Mouse (Mus musculus): ENCODE results near the gene 1700008P02Rik. TPM values are rescaled to one million over a fixed set of nuclear protein-coding genes. Genes with fewer than 3 reads are reported as not detected.
"Not testable (repeated sequence)": the region's sequence is repeated elsewhere in the genome, so short reads cannot be mapped to it uniquely, and the experiment has no call there.

Gene 1700008P02Rik
- polyA plus RNA-seq (2016; fragmentation: Nextera tagmentation; extraction: Ambion mirVana), result not detected in 2 replicates

DNA sequence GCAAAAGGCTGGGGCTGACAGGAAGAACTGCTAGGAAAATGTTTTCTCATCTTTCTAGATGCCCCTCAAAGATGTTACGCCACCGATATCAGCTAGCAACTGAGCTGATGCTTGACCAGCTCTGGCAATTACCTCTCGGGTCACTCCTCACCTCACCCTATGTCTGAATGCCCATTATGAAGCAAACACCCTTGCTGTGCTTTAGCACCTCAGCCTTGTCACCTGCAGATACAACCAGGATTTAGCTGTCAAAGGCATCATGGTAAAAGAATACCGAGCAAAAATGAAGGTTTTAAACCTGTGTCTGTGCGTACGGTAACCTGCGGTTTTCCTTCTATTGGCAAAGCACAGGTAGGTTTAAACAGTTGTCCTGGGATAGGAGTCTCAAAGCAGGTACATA lies at the start of gene 1700008P02Rik:
Gene 1700008P02Rik, minus strand, starts transcription at position 101 of the 400 bp plus-strand sequence.
- no peak within 1 kb of the TSS for H3K9ac ChIP-seq (replicated peaks)
- no peak within 1 kb of the TSS for H3K4me2 ChIP-seq
- no peak for ATAC-seq (ENCODE audit: insufficient number of reproducible peaks, insufficient read depth, low FRiP score, low TSS enrichment, low read depth)
- no peaks in the 10 kb centered on the region for H3K27me3 ChIP-seq
- no peaks in the 10 kb centered on the region for H3K9me3 ChIP-seq
- WGBS, result 96% methylated on average over 7 of the region's 7 CpGs
- H3K4me1 ChIP-seq (replicated peaks), result no peaks in the 10 kb centered on the region
- no peak within 1 kb of the TSS for H3K27ac ChIP-seq
- no peak within 1 kb of the TSS for H3K4me3 ChIP-seq (replicated peaks)
- H3K36me3 ChIP-seq, result no peaks in the 10 kb centered on the region

DNA sequence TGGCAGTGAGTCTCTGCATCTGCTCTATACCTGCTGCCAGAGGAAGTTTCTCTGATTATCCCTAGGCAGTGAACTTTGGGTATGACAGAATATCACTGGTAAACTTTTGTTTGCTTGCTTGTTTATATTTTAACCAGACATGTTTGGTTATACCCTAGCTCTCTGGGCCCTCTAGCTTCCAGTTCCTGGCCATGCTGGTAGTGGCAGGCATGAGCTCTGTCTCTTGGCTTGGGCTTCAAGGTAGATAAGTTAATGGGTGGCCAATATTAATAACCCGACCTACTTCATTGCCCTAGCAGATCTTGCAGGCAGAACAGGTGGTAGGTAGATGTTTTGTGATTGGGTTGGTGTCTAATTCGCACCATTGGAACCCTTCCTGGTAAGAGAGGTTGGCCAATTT lies 29.2 kb upstream of the 1700008P02Rik start:
- Histone ChIP-seq H3K27ac (no peak overlapping the region), H3K9ac (replicated peaks) (no peak overlapping the region), H3K4me2 (no peak overlapping the region), H3K4me3 (replicated peaks) (no peak overlapping the region), H3K27me3 (no peaks in the 10 kb centered on the region), H3K9me3 (no peaks in the 10 kb centered on the region), H3K4me1 (replicated peaks) (no peaks in the 10 kb centered on the region), H3K36me3 (no peaks in the 10 kb centered on the region)
- 87% methylated on average over 2 of the region's 2 CpGs for WGBS
- ATAC-seq (ENCODE audit: insufficient number of reproducible peaks, insufficient read depth, low FRiP score, low TSS enrichment, low read depth), result no peak

DNA sequence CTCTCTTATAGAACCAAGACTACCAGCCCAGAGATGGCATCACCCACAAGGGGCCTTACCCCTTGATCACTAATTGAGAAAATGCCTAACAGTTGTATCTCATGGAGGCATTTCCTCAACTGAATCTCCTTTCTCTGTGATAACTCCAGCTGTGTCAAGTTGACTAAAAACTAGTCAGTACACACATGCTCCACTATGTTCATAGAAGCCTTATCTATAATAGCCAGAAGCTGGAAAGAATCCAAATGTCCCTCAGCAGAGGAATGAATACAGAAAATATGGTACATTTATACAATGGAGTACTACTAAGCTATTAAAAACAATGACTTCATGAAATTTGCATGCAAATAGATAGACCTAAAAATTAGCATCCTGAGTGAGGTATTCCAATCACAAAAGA lies 17.9 kb upstream of the 1700008P02Rik start:
- H3K4me3 ChIP-seq (replicated peaks); H3K9me3 ChIP-seq; H3K4me1 ChIP-seq (replicated peaks); H3K27ac ChIP-seq; H3K27me3 ChIP-seq; H3K36me3 ChIP-seq; ATAC-seq (ENCODE audit: insufficient number of reproducible peaks, insufficient read depth, low FRiP score, low TSS enrichment, low read depth); H3K9ac ChIP-seq (replicated peaks); H3K4me2 ChIP-seq: not testable (repeated sequence)

DNA sequence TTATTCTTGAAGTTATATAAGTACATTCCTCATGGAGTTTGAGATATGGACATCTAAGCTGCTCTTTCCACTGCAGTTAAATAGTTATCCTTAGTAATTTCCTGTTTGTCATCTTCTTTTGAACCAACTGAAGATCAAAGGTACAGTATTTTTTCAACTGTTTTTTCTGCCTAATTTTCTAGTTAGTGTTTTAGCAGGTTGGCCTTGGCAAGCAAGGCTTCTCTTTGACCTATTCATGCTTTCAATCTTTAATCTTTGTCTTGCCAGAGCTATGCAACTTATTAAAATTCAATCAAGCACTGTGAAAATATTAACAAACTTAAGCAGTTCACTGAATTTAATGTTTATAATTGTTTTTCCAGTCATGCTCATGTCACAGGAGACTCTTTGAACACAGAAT lies 14.0 kb upstream of the 1700008P02Rik start:
- no peak for ATAC-seq (ENCODE audit: insufficient number of reproducible peaks, insufficient read depth, low FRiP score, low TSS enrichment, low read depth)
- H3K27ac ChIP-seq, result no peak overlapping the region

DNA sequence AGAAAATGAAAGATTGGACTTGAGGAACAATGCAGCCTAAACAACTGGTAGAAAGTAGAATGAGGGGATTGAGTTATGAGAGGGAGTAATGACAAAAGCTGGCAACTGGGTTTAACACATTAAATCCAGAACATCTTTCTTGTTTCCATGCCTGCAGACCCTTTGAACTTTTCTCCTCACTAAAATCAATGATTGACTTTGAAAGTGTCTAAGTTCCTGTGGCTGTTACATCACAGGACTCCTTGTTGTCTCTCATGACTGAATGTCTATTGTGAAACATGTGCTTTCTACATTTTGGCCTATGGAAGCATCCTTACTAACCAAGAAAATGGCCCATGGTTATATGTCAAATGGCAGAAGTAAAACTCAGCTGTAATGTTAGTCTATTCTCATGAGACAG lies 2.4 kb downstream of the 1700008P02Rik start:
- no peak overlapping the region for H3K9ac ChIP-seq (replicated peaks)
- no peak overlapping the region for H3K4me3 ChIP-seq (replicated peaks)
- no peaks in the 10 kb centered on the region for H3K9me3 ChIP-seq
- H3K4me1 ChIP-seq (replicated peaks), result no peaks in the 10 kb centered on the region
- H3K36me3 ChIP-seq, result no peaks in the 10 kb centered on the region
- no peaks in the 10 kb centered on the region for H3K27me3 ChIP-seq
- no peak overlapping the region for H3K4me2 ChIP-seq
- ATAC-seq (ENCODE audit: insufficient number of reproducible peaks, insufficient read depth, low FRiP score, low TSS enrichment, low read depth), result no peak
- no peak overlapping the region for H3K27ac ChIP-seq

More for the DNA sequence above, 14.0 kb upstream of the 1700008P02Rik start:
- no peaks in the 10 kb centered on the region for H3K27me3 ChIP-seq
- H3K36me3 ChIP-seq, result no peaks in the 10 kb centered on the region
- no peak overlapping the region for H3K9ac ChIP-seq (replicated peaks)
- no peak overlapping the region for H3K4me2 ChIP-seq
- H3K4me3 ChIP-seq (replicated peaks), result no peak overlapping the region
- H3K4me1 ChIP-seq (replicated peaks), result no peaks in the 10 kb centered on the region
- no peaks in the 10 kb centered on the region for H3K9me3 ChIP-seq
